Mouse (Mus musculus): Measurements from ENCODE around the gene Hist1h1d.
"Not testable (repeated sequence)": the region's sequence is repeated elsewhere in the genome, so short reads cannot be mapped to it uniquely, and the experiment has no call there.

The Hist1h1d gene

GRCm38 (mm10) chr13:23571504-23572217, 18.6 kb downstream of the Hist1h1d start:
- DNase-seq (ENCODE audit: extremely low read depth, low read depth), result not testable (repeated sequence)

GRCm38 (mm10) chr13:23572218-23573033, 19.4 kb downstream of the Hist1h1d start:
- DNase-seq (ENCODE audit: extremely low read depth, low read depth), result peak; percentile 66

DNA sequence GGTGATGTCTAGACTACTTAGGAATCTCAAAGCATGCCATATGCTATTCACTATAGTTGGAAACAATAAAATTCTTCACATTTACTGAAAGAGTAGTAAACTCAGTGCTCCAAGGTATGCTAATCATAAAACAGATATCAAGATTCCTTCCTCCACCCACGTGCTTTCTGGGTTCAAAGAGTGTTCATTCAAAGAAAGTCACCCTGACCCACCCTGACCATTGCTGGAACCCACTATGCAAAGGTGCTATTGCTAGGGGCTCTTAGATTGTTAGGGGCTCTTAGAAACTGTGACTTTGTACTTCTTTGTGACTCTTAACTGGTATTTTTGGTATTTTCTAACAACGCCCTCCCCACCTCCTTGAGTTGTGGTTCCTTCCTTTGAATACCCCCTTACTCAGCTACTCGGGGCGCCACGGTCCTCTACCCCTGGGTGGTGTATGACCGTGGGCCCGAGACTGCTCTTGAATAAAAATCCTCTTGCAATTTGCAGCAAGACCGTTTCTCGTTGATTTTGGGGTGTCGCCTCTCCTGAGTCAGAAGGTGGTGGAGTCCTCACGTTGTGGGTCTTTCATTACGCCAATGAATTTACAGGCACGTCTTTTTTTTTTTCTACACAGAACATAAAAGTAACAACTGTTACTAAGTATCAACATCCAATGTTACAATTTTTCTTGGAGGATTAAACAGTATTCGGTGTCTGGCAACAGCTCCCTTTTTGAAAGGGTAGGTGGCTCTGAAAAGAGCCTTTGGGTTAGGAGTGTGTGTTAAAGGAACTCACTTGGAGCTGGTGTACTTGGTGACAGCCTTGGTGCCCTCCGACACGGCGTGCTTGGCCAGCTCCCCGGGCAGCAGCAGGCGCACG, 20.2 kb downstream of the Hist1h1d start:
- not testable (repeated sequence) for DNase-seq (ENCODE audit: extremely low read depth, low read depth)

DNA sequence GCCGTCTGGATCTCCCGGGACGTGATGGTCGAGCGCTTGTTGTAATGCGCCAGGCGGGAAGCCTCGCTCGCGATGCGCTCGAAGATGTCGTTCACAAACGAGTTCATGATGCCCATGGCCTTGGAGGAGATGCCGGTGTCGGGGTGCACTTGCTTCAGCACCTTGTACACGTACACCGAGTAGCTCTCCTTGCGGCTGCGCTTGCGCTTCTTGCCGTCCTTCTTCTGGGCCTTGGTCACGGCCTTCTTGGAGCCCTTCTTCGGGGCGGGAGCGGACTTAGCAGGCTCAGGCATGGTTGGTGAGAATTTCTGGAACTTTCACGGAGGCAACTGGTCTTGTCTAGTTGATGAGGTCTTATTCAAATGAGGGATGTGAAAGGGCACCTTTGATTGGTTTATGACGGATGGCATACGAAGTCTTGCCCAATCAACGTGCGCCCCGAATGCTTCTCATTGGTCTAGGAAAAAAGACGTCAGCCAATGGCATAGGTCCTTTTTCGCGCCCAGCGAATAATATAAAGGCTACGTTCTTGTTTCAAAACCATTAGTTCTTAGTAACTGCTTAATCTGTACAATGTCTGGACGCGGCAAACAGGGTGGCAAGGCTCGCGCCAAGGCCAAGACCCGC, 20.9 kb downstream of the Hist1h1d start, which contains the start of the genes Hist1h2bf and Hist1h2ad:
TSS of gene Hist1h2bf (minus strand) at position 299 of the 627 bp plus-strand sequence.
TSS of gene Hist1h2ad (plus strand) at position 484 of the 627 bp plus-strand sequence.
- peak; percentile 99 for DNase-seq (ENCODE audit: extremely low read depth, low read depth)

DNA sequence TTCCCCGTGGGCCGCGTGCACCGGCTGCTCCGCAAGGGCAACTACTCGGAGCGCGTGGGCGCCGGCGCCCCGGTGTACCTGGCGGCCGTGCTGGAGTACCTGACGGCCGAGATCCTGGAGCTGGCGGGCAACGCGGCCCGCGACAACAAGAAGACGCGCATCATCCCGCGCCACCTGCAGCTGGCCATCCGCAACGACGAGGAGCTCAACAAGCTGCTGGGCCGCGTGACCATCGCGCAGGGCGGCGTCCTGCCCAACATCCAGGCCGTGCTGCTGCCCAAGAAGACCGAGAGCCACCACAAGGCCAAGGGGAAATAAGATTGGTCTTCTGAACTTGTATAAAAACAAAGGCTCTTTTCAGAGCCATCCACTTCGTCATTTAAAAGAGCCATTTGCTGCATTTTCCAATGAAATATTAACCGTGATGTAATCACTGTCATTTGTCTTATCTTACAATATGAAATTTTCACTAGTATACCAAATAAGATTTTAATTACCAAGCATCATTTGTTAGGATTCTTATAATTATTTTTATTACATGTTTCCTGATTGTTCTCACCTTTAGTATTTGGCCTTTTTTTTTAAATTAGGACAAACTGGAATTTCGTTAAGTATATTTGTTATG, 21.6 kb downstream of the Hist1h1d start:
- DNase-seq (ENCODE audit: extremely low read depth, low read depth), result peak; percentile 56

DNA sequence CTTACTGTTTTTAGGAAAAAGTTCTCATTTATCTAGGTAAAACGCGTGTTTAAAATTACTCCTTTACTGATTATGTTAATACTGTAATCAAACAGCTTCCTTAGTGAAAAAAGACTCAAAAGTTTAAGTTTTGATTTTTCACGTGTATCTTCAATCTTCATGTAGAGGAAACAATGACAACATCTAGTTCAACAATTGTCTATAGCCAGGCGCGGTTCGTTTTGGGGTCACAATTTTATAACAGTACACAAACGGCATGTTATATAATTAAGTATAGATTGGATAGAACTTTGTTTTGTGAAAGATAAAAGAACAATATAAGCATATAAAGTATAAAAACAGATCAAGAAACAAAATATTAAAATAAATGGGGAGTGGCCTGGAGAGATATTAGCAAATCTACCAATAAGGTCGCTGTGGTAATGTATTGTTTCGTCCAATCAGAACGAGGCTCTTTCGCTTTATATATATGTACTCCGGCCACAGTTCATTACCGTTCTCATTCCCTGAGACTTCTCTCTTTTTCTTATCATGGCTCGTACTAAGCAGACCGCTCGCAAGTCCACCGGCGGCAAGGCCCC, 22.3 kb downstream of the Hist1h1d start, which contains the start of gene Hist1h3d:
TSS of gene Hist1h3d (plus strand) at position 493 of the 581 bp plus-strand sequence.
- peak; percentile 95 for DNase-seq (ENCODE audit: extremely low read depth, low read depth)

GRCm38 (mm10) chr13:23575864-23576313, 22.8 kb downstream of the Hist1h1d start:
- DNase-seq (ENCODE audit: extremely low read depth, low read depth), result not testable (repeated sequence)

DNA sequence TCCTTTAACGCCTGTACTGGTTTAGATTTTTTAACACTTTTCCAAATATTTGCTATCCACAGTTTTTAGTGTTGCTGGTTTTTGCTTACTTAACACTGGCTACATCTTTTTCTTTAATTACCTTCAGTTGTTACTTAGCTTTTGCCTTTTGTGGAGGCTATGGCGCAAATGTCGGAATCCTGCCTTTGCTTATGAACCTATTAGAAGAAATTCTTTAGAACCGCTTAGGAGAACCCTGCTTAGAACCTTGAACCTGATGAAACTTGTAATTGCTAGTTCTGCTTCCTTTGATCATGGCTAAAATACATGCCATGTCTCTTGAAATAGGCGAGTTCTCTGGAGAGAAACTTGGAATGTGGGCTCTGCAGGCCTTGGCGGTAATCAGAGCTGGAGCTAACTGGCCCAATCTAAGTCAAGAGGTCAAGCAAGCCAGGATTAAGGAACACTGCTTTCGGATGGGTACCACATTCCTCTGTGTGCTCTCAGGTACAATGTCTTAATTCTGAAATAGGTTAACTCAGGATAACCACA, 23.4 kb downstream of the Hist1h1d start:
- DNase-seq (ENCODE audit: extremely low read depth, low read depth), result peak; percentile 58

DNA sequence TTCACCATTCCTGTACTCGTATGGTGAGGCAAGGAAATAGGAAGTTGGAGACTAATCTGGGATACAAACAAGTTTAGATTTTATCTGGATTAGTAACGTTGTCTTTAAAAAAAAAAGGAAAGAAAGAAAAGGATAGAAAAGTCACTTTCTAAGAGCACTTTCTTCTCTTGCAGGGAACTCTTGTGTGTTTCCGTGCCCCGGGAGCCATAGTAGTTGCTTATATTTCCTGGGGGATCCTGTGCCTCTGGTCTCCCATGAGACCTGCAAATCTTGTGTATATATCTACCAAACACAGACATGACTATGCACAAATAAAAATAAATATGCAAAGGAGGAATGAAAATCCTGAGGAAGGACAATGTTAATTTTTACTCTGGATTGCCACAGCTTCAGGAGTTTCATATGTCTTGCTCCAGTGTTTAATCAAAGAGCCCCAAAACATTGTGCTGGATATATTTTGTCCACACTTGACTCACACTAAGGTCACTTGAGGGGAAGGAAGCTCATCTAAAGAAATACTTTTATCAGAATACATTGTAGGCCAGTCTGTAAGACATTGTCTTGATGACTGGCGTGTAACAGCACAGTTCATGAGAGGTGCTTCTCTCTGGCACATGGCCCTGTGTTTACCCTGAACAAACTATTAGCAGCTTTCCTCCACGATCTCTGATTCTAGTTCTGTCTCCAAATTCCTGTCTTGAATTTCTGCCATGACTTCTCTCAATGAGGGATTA, 24.0 kb downstream of the Hist1h1d start:
- no peak for DNase-seq (ENCODE audit: extremely low read depth, low read depth)

DNA sequence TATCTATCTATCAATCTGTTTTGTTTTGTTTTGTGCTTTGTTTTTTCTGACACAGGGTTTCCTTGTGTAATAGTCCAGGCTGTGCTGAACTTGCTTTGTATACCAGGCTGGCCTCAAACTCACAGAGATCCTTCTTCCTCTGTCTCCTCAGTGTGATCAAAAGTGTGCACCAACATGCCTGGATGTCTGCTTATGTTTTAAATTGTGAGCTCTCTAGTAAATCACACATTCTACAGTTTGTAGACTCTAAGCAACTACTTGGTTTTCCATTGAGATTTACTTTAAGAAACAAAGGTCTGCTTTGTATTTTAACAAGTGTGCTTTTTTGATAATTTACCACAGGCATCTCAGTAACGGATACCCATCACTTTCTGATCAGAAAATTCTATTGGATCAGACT, 24.8 kb downstream of the Hist1h1d start:
- no peak for DNase-seq (ENCODE audit: extremely low read depth, low read depth)

DNA sequence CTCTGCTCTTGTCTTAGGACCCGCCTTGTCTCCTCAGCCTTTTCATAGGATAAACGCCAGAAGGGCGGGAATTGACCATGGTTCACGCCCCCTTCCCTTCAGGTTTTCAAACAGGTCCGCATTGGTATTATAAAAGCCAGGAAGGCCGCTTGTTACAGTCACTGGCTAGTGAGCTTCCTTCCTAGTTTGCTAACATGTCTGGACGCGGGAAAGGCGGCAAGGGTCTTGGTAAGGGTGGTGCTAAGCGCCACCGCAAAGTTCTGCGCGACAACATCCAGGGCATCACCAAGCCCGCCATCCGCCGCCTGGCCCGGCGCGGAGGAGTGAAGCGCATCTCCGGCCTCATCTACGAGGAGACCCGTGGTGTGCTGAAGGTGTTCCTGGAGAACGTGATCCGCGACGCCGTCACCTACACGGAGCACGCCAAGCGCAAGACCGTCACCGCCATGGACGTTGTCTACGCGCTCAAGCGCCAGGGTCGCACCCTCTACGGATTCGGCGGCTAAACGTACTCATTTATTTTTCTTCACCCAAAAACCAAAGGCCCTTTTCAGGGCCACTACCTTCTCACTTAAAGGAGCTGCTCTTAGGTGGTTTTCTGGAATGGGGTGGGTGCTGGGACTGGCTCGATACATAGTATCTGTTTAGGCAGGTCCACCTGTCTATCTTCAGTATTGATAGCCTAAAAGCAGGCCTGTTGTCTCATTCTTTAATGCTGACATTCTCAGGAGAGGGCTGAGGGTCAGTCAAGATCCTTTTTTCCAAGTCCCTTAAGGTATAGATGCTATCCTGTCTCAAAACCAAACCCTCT, 28.6 kb downstream of the Hist1h1d start, which contains the start of gene Hist1h4d:
TSS of gene Hist1h4d (plus strand) at position 191 of the 811 bp plus-strand sequence.
- peak; percentile 95 for DNase-seq (ENCODE audit: extremely low read depth, low read depth)

- DNase-seq (ENCODE audit: extremely low read depth, low read depth), result no peak
Observed at GRCm38 (mm10) chr13:23582219-23583056, 29.4 kb downstream of the Hist1h1d start.

DNA sequence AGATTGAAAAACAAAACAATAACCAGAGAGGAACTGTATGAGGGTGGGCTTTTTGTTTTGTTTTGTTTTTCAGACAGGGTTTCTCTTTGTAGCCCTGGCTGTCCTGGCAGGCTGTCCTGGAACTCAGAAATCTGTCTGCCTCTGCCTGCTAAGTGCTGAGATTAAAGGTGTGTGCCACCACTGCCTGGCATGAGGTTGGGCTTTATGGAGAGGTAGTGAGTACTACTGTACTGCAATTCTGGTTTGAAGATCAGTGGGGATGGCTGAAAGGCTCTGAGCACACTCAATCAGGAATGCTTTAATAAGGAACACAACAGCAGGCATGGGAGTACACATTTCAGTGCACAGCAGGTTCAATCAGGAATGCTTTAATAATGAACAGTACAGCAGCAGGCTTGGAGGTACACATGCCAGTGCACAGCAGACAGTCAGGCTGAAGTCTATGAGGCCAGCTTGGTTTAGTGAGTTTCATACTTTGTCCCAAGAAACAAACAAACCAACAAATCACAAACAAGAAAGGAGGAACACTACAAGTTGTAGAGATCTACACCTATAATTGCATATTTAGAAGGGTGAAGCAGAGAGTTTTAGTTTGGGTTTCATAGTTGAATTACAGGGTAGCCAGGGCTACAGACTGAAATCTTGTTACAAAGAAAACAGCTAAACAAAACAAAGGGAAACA, 30.5 kb downstream of the Hist1h1d start:
- DNase-seq (ENCODE audit: extremely low read depth, low read depth), result no peak

DNA sequence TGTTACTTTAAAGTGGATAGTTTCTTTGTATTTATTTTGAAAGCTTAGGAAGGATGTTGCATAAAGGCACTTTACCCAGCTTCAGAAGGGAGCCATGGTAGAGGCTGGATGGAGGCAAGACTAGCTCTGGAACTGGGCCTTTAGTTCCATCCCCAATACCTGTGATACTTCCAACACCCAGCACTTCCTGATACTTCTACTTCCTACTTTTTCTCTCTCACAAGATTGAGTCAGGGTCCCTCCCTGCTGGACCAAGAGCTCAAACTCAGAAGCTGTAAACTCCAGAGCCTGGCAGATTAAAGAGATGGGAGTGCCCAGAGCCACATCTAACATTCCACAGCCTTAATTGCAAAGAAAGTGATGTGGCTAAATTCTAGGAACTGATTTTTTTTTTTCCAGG, 31.3 kb downstream of the Hist1h1d start:
- no peak for DNase-seq (ENCODE audit: extremely low read depth, low read depth)

- peak; percentile 61 for DNase-seq (ENCODE audit: extremely low read depth, low read depth)
Observed at GRCm38 (mm10) chr13:23585029-23585441, 32.0 kb downstream of the Hist1h1d start.

GRCm38 (mm10) chr13:23585442-23586098, 32.5 kb downstream of the Hist1h1d start:
- peak; percentile 96 for DNase-seq (ENCODE audit: extremely low read depth, low read depth)
